Mouse (Mus musculus) heart, postnatal 10 days (tissue): Measurements from ENCODE around the gene Mdga1. TPM values are rescaled to one million over a fixed set of nuclear protein-coding genes. Genes with fewer than 3 reads are reported as not detected.

Source experiments
- total RNA-seq, 2 experiments: library from RNA; stranded (reverse); gene quantifications; 2 replicates each; pipeline ENCODE4 v1.2.3; 2021

Mdga1 gene
- total RNA-seq, 2 experiments from 2014 or later = 17.2 to 17.8 TPM

Other genes starting within 250 kb of the Mdga1 start
- gene Zfand3, start 34.6 kb upstream of the Mdga1 start, total RNA-seq = 100 to 1,000 TPM; 137 to 138 TPM